9 mouse cellular contexts compared by ENCODE assay signal in the genomic region with DNA sequence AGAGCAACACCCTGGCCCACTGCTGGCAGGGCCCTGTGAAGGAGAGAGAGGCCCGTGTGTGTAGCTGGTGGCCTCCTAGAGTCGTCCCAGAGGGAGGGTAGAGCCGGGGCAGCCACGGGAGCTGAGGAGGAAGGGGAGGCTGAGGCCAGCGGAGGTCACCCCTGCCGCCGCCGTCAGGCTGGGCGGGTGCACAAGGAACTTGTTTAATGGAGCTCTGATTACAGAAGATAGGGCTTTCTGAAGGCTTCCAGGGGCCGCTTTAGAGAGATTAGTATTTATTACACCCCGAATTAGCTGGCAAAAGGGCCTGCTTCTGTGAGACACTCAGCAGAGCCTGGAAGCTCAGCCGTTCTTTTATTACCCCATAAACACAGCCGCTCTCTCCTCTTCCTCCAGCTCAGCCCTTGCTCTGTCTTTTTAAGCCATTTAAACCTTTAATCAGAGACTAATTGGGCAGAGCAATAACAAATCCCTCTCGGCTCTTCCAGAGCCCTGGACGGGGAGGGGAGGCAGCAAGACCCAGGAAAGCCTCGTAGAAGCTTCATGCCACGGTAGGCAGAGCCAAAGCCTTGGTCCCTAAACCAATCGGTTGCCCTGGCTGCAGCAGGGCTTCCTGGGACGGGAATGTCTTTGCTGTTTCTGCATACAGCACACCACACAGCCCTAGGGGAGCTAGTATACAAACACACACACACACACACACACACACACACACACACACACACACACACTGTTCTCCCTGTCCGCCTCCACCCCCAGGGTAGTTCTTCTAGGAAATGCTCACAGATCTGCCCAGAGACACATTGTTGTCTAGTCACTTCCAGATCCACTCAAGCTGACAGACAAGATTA.
DNase-seq lines count a peak whose midpoint lies in the region; ATAC-seq lines count a peak whose summit lies in the region.
"Had no signal": no experiment of that assay in that cellular context is flagged by ENCODE, and none has a peak within 500 bp of the region (broad histone marks: within the 10 kb centered on the region; RNA-seq: fewer than 3 reads in every experiment).

No protein-coding gene starts in this region.

- no peaks in the 10 kb centered on the region for H3K36me3 ChIP-seq in embryonic facial prominence, embryonic 12.5 days
- no peaks in the 10 kb centered on the region for H3K36me3 ChIP-seq in kidney, embryonic 15.5 days
- no peaks in the 10 kb centered on the region for H3K36me3 ChIP-seq in neural tube, embryonic 13.5 days

- 0 out of 2 replicates have a peak, but pooled peaks cover 3% of the 10 kb centered on the region for H3K27me3 ChIP-seq in embryonic facial prominence, embryonic 12.5 days
- 0 out of 2 replicates have a peak, but pooled peaks cover 3% of the 10 kb centered on the region for H3K27me3 ChIP-seq in kidney, embryonic 15.5 days
- H3K27me3 ChIP-seq in neural tube, embryonic 13.5 days: peaks cover 4% of the 10 kb centered on the region; the same call in 1 of the 2 replicates

- DNase-seq in kidney, adult 9 months: peak; percentile 37
- DNase-seq in kidney, adult 8-10 months: no peak
- DNase-seq in thymus, adult 18-20 months: no peak
- no peak for DNase-seq in adipocyte (ENCODE audit: low spot score)
- no peak for DNase-seq in ovary, postnatal 14 days (ENCODE audit: low spot score)

- H3K9me3 ChIP-seq in embryonic facial prominence, embryonic 12.5 days: peaks cover 4% of the 10 kb centered on the region; the same call in 1 of the 2 replicates
- H3K9me3 ChIP-seq in kidney, embryonic 15.5 days (replicated peaks): no peaks in the 10 kb centered on the region
- H3K9me3 ChIP-seq in neural tube, embryonic 13.5 days: no peaks in the 10 kb centered on the region

- ATAC-seq in embryonic facial prominence, embryonic 12.5 days (ENCODE audit: insufficient number of reproducible peaks, insufficient read depth, low FRiP score, low TSS enrichment): 0 out of 2 replicates have a peak, but pooled peaks have one; percentile 39
- ATAC-seq in kidney, embryonic 15.5 days (replicated peaks; ENCODE audit: low FRiP score): peak; percentile 58
- peak; percentile 81 for ATAC-seq in neural tube, embryonic 13.5 days (ENCODE audit: low read depth)

- H3K4me1 ChIP-seq in embryonic facial prominence, embryonic 12.5 days: peaks cover 32% of the 10 kb centered on the region
- peaks cover 71% of the 10 kb centered on the region for H3K4me1 ChIP-seq in kidney, embryonic 15.5 days
- H3K4me1 ChIP-seq in neural tube, embryonic 13.5 days (replicated peaks): peaks cover 32% of the 10 kb centered on the region

- no peak overlapping the region for H3K4me3 ChIP-seq in embryonic facial prominence, embryonic 12.5 days
- no peak overlapping the region for H3K4me3 ChIP-seq in kidney, embryonic 15.5 days (replicated peaks)
- no peak overlapping the region for H3K4me3 ChIP-seq in neural tube, embryonic 13.5 days

- 8% methylated on average over 20 of the region's 20 CpGs for WGBS in embryonic facial prominence, embryonic 12.5 days
- 5% methylated on average over 20 of the region's 20 CpGs for WGBS in kidney, embryonic 15.5 days
- WGBS in neural tube, embryonic 13.5 days: 5% methylated on average over 20 of the region's 20 CpGs

- peak overlapping the region; percentile 54 for H3K27ac ChIP-seq in embryonic facial prominence, embryonic 12.5 days
- peak overlapping the region; percentile 94 for H3K27ac ChIP-seq in kidney, embryonic 15.5 days
- H3K27ac ChIP-seq in neural tube, embryonic 13.5 days (replicated peaks): peak overlapping the region; percentile 71
- H3K27ac ChIP-seq: liver, embryonic 14.5 days had no signal

- 0 out of 2 replicates have a peak overlapping the region, but pooled peaks have one; percentile 13 for H3K4me2 ChIP-seq in embryonic facial prominence, embryonic 12.5 days (replicated peaks)
- H3K4me2 ChIP-seq in kidney, embryonic 15.5 days: peak overlapping the region; percentile 20
- peak overlapping the region; percentile 15 for H3K4me2 ChIP-seq in neural tube, embryonic 13.5 days

- no peak overlapping the region for H3K9ac ChIP-seq in embryonic facial prominence, embryonic 12.5 days
- H3K9ac ChIP-seq in kidney, embryonic 15.5 days: no peak overlapping the region
- 0 out of 2 replicates have a peak overlapping the region, but pooled peaks have one; percentile 44 for H3K9ac ChIP-seq in neural tube, embryonic 13.5 days
- H3K9ac ChIP-seq: liver, embryonic 14.5 days had no signal
